Mouse (Mus musculus): Measurements from ENCODE around the gene Begain.

Gene Begain

DNA sequence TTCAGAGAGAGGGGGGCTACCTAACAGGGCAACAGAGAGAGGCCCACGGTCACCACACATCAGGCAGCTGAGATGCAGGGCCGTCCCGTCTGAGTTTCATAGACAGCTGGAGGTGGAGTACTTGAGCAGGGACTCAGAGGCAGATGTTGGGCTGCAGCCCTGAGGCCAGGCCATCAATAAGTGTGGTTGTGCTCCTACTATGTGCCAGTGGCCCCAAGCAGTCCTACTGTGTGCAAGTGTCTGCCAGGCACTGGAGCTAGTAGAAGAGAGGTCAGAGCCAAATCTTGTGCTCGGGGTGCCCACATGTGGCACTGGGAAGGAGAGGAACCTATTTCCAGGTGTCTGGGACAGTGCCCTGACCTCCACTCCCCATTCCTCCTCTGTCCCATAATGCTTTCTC is 18.1 kb downstream of the Begain start:
- no peak for DNase-seq

DNA sequence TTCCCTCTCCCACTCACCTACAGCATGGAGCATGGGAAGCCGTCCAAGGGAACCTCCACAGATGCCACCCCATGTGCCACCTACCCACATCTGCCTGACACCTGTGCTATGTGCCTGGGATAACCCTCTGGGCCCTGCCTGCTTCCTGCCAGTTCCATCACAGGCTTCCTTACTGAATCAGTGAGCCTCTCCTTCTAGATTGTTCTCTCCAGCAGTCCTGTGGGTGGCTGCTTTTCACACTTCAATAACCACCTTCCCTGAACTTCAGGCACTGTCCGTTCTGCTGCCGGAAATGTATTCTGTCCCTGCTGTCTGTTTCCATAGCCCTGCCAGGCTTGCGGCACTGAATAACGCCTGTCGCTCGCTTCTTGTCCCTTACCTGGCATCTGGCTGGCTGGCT is 22.4 kb downstream of the Begain start:
- DNase-seq, result no peak

- DNase-seq, result no peak
Measured at GRCm38 (mm10) chr12:109044497-109044896, 23.5 kb downstream of the Begain start.

GRCm38 (mm10) chr12:109039311-109039710 is 28.7 kb downstream of the Begain start:
- no peak for DNase-seq

GRCm38 (mm10) chr12:109038179-109038819 is 29.7 kb downstream of the Begain start:
- DNase-seq, result no peak

- no peak for DNase-seq
Measured at GRCm38 (mm10) chr12:109037026-109037425, 31.0 kb downstream of the Begain start.

DNA sequence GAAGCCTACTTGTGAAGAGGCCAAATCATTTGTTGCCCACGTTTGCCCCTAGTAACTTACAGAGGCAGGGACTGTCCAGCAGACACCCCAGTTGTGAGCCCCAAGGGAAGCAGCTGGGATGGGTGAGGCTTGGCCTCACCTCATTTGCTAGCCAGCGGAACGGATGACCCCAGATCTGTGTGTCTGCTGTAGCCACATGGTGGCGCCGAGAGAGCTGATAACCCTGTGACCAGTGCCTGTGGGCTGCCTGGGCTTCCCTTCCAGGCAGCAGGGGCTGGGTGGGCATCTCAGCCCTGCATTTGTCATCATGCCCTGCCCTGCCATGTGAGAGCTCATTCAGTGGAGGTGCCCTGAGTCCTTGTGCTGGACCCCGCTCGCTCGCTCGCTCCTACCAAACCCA is 44.2 kb downstream of the Begain start:
- DNase-seq, result no peak

GRCm38 (mm10) chr12:109022966-109023365 is 45.1 kb downstream of the Begain start:
- no peak for DNase-seq

- DNase-seq, result no peak
Measured at GRCm38 (mm10) chr12:109022181-109022691, 45.8 kb downstream of the Begain start.

DNA sequence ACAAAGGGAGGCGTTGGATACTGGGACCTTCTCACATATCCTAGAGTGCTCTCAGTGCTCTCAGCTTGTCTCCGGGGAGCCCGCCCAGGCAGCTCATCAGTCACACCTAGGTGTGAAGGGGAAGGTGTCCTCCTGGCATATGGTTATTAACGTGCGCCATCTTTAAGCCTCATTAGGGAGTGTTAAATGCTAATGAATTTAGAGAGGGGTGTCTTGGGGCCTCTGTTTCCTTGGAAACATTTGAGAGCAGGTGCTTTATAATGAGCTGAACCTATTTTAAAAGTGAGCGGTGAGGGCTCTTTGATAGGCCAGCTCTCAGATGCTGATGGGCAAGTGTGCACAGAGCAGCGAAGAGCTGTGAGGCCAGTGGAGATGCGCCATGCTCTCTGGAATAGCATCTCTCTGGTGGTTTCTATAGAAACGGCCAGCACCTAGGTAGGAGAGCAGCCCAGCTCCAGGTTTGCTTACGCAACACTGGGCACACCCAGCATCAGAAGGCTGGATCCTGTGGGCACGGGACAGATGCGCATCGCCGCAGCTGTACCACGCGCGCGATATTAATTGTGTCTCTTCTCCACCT is 57.9 kb downstream of the Begain start:
- DNase-seq, result no peak

DNA sequence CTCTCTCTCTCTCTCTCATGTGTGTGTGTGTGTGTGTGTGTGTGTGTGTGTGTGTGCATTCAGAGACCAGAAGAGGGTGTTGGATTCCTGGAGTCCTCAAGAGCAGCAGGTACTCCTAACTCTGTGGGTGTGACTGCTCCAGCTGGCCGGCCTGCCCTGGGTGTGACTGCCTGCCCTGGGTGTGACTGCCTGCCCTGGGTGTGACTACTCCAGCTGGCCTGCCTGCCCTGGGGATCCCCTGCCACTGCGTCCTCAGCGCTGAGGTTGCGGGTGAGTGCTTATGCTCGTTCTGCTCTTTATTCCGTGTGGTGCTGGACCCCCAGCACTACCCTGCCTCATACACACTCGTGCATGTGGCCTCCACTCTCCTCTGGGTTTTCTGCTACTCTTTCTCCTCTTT is 65.0 kb downstream of the Begain start:
- DNase-seq, result no peak

- no peak for DNase-seq
Measured at GRCm38 (mm10) chr12:108997249-108997648, 70.8 kb downstream of the Begain start.

DNA sequence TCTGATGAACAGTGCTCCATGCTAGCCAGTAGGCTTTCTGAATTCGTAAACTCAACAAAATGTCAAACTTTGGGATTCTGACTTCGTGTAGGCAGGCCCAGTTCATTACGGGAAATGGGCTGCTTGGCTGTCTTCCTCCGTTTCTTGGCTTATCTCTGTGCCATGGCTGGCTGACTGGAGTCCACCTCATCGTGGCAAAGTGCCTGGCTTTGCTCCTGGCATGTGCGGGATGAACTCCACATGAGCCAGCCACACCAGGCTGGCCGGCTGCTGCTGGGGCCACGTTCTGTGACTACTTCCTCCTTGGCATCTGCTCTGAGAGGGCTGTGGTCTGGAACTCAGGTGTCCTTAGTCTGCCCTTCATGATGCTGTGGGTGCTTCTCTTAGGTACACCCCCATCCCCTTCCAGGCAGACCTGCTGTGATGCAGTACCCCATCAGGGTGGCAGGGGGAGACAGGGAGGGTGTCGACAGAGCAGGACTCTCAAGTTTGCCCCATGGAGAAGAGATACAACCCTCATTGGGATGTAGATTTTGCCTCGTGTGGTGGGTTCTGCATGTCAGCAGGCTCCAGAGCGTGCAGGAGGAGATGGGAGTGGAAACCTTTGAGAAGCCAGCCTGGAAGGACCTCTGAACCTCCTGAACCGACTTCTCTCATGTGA is 71.9 kb downstream of the Begain start:
- no peak for DNase-seq

DNA sequence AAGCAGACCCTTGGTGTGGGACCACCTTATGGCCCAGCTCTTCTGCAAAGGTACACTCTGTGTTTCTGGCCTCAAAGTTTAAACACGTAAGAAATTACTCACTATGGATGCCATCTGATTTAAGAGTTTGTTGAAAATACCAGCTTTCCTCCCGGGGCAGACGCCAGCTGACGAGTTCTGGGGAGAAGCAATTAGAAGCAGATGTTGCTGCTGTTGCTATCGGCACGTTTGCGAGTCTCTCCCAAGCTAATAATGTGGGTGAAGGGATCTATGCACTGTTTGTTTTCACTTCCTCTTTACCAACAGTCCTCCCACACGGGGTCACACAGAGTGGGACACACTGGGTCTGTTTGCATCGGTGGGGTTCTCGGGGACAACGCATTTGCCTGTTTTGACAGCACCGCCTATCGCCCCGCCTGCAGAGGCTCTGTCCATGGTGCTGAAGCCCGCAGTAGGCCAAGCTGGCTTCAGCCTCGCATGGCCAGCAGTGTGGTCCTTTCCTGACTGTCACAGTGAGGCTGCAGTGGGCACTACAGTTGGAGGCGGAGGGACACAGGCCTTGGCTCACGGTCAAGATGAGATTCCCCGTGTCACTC is 73.5 kb downstream of the Begain start:
- peak; percentile 53 to 63 for DNase-seq

- no peak for DNase-seq
Measured at GRCm38 (mm10) chr12:108993046-108993445, 75.0 kb downstream of the Begain start.

DNA sequence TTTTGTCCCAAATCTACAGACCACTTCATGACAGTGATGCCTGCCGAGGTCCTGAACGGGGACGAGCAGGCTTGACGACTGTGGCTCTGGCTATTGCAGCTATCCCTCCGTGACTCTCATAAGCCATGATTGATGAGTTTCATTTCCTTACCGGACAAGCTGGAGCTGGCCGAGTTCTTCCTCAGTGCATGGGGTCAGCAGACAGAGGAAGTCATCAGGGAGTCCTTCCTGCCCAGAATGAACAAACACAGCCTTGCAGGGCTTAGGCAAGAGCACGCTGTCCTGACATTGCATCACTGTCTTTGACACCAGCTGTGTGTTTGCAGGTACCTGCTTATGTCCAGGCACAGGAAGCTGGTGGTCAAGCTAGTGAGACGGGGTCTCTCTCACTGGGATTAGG is 77.6 kb downstream of the Begain start:
- peak; percentile 14 to 20 for DNase-seq

DNA sequence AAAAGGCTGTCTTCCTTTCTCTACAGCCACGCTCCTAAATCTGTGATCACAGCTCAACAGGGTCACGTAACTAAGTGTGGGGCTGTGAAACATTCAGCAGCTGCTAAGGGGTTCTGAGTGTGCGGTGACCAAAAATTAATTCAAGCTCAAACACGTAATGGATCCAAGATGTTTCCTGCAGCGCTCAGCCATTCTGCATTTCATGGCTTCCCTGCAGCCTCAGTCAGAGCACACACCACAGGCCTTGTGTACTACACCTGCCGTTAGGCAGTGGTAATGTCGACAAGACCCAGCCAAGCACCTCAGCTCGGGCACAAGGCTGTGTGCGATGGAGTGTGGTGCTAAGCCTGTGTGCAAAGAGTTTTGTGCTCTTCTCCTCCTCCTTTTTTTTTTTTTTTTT is 80.6 kb downstream of the Begain start:
- DNase-seq, result no peak

DNA sequence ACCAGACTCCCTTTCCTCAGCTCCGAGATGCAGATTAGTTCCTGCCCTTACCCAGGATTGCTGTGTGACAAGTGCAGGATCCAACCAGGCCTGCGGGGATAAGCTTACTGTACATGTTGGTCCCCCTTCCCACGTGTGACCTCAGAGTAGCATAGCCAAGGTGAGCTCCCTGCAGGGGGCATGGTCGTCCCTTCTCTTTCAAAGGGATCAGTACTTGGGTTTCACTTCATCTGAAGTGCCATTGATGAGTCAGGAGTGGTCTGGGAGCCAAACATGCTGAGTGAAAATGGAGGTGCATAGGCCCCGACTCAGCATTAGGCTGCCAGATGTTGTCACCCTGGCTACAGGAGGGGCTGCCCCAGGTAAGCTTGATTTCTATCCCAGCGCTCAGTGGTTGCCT is 83.0 kb downstream of the Begain start:
- DNase-seq, result no peak

DNA sequence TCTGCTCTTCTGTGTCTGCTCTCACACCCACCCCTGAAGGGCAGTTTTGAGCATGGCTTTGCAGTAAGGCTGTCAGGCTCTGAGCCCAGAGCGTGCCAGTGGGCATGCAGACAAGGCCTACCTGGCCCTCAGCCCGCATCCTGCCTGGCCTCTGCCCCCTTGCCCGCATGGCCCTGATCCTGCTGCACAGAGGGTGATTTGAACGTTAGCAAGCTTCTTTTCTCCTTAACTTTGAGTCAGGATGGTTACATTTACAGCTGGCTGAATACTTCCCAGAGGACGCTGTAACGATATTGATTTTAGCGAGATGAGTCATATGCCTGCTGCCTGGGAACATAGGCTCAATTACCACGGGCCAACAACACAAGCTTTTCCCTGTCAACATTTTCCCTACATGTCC is 83.5 kb downstream of the Begain start:
- DNase-seq, result no peak

GRCm38 (mm10) chr12:108983496-108983895 is 84.5 kb downstream of the Begain start:
- no peak for DNase-seq

GRCm38 (mm10) chr12:108982684-108982960 is 85.4 kb downstream of the Begain start:
- no peak for DNase-seq

Data from lung, adult 18-20 months (tissue).